Mouse (Mus musculus) embryo, embryonic 10 days (tissue): Measurements from ENCODE around the gene Flt3.

Experiments
- DNase-seq: peaks from one replicate; pipeline ENCODE4 v3.0.0-alpha.2; 2015; ENCODE audit warnings: low spot score

Gene Flt3

DNA sequence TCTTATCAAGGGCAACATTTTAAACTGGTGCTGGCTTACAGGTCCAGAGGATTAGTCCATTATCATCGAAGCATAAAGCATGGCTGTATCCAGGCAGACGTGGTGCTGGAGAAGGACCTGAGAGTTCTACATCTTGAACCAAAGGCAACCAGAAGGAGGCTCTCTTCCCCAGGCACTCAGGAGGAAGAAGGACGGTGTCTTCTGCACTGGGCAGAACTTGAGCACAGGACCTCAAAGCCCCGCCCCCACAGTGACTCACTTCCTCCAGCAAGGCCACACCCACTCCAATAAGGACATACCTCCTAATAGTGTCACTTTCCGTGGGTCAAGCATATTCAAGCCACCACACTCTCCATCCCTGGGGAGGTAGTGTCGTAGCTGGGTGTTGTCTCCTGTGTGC, 10.3 kb upstream of the Flt3 start:
- DNase-seq: no peak

DNA sequence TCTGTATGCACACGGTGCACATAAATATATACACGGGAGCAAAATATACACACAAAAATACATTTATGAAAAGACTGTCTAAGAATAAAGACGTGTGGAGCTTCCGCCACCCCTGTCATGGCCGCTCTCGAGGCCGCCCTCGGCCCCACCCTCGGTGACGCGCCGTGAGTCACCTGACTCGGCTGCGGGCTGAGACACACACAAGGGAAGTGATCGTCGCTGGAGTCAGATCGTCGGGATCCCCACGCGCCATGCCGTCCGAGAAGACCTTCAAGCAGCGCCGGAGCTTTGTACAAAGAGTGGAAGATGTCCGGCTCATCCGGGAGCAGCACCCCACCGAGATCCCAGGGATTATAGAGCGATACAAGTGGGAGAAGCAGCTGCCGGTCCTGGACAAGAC, 8.4 kb upstream of the Flt3 start:
- DNase-seq: peak; percentile 8

DNA sequence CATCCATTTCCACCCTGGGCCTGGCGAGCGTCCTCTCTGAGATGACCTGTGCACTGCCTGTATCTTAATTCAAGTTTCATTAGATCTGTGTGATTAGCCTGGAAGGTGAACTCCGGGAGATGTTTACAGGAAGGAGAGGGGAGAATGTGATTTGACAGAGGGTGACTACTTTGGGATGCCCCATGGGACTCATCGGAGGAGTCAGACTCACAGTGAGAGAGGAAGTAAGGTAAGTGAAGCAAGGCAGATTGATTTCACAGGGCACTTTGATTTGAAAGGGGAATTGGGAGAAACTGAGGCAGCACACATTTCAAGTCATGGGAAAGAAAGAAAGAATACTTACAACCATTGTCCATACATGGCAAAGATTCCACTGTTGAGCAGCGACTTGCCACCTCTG, 5.8 kb upstream of the Flt3 start:
- DNase-seq: no peak

DNA sequence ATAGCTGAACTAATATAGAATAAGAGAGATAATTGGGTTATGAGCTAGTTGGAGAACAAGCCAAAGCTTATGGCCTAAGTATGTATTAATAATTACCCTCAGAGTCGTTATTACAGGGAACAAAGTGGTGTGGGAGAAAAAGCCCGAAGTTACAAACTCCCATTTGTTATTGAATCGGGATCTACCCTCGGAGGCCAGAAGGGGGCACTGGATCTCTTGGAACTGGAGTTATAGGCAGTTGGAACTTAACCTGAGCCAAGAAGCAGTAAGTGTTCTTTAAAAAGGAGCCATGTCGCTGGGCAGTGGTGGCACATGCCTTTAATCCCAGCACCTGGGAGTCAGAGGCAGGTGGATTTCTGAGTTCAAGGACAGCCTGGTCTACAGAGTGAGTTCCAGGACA, 2.2 kb upstream of the Flt3 start:
- DNase-seq: peak; percentile 72

DNA sequence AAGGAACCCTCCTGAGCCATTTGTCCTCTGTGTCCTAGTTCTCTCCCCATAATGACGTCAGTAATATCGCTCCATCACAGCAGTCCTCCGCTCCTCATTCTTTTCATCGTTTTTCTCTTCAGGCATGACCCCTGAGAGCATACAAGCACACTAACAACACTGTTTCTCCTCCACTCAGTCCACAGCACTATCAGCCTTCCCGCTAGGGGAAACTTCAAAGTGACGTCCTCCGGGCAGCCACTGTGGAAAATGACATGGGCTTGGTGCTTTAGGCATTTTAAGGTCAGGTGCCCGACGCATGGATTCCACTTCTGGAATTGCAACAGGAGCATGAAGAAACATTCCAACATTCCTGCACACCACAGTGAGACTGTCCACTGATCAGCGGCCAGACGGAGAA, 735 bp upstream of the Flt3 start:
- no peak for DNase-seq

DNA sequence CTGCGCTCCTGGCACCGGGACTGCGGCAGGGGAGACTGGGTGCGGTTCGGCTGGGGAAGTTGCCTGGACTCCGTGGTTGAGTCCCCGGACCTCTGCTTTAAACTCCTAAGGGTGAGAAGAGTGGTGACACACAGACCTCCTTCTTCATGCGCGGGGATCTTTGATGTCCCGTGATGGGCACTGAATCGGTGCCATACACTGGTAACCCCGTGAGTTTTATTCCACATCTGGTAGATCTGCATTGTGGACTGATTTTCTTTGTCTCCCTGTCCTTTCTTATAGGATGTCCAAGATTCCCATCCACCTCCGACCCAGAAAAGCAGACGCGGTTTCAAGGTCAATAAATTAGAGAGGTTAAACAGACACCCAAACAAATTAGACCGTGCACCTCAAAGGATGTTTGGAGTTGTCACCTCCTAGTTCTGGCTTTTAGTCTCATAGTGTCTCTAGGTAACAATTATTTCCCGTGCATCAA, 253 bp upstream of the Flt3 start:
- no peak for DNase-seq

DNA sequence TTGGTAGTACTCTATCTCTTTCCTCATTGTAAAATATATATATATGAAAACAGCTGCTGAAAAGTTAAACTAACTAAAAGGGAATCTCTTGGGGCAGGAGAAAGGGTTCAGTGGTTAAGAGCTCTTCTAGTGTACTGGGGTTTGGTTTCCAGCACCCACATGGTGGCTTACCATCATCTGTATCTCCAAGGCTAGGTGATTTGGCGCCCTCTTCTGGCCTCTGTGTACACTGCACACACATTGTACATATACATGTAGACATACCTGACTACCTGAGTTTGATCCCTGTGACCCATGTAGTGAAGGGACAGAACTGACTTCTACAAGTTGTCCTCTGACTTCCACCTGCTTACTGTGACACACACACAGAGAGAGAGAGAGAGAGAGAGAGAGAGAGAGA, 5.2 kb downstream of the Flt3 start:
- DNase-seq: no peak

DNA sequence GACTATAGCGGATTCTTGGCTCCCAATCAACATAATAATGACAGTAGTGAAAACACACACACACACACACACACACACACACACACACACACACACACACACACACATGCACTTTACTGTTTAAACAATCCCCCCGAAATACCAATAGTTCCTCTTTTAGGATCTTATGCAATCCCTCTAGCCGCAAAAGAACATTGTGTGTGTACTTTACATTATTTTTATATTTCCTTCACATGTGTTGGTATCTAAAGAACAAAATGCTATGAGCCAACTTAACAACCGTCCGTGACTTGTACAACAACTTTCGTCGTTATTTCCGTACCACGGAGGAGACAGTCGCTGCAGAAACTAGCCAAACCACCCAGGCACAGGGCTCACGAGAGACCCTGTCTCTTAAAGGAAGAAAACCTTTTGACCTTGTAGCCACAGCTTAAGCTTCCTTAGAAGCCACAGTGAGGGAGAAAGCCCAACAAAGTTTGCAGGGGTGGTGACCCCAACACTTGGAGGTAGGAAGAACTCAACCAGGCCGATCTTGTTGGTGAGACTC, 7.5 kb downstream of the Flt3 start:
- DNase-seq: no peak

DNA sequence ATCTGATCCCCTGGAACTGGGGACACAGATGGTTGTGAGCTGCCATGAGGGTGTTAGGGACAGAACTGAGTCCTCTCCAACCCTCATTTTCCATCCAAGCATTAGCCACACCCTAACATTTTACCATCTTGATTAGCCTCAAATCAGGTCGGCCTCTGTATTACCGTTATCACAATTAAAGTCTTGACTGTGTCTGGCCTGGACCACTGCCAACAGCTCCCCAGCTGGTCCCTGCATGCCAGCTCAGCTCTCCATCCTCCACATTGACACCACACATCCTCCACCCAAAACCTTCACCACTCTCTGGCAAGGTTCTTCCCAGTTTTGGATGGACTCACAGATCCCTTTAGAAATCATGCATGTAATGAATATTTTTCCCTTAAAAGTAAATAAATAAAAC, 9.5 kb downstream of the Flt3 start:
- DNase-seq: no peak

DNA sequence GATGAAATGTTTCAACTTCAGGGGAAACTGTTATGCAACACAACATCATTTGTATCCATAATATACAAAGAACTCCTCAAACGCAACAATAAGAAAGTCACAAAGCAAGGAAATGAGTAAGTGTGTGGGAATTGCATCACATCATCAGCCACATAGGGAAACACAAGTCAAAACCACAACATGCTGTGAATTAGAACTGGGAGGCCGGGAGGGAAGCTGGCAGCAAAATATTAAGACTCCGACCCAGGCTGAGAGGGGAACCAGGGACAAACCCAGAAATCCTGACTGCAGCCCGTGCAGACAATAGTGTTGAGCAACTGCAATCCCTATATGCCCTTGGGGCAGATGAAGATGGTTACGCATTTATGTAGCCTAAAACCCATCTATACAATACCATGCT, 11.2 kb downstream of the Flt3 start:
- DNase-seq: no peak

DNA sequence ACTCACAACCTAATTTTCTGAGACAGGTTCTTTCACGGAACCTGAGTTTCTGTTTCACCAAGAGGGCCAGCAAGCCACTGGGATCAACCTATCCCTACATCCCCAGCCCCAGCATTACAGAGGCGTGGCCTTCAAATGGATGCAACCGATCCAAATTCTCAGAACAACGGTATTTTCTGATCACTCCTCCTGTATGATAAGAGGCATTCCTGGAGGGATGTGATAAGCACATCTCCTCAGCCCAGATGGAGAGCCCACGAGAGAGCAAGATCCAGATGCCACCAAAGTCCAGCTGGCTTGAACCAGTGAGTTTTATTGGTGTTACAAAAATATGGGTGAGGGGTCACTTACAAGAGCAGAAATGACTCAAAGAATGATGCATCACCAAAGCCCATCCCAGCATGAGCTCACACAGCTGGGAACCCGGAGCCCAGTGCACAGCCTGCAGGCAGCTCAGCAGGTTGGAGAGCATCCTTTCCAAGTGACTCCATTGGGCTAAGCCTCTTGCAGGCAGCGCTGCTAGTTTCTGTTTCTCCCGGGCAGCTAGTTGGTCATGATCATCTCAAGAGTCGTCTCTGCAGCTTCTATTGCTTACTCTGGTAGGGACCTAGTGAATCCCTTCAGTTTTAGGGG, 11.8 kb downstream of the Flt3 start:
- no peak for DNase-seq

DNA sequence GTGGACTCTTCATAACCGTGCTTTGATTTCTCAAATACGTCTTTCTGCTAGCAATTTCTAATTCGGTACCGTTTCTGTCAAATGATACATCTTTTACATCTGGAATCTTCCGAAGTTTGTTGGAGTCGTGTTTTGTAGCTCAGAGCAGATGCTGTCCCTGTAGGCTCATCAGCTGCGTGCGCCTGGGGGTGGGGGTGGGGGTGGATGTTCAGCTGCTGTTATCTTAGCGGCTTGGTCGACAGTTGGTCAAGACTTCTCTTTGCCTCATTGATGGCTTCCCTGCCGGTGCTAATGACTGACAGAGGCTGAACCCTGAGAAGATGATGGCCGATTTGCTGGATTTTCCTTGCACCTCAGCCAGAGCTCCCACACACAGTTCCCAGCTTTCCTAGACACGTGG, 13.4 kb downstream of the Flt3 start:
- DNase-seq: no peak

DNA sequence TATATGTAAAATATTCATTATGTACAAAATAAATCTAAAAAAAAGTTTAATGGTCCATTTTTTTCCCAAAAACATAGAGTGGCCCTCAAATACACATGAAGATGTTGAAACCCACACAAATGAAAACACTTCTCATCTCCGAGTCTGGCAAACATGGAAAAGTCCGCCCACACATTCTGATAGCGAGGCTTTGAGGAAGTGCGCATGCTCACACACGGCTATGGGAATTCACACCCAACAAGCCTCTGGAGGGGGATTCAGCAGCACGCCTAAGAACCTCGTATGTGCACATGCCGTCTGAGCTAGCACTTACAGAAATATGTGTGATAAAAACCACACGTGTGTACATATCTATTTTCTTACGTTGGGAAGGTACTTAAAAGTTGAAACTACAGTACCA, 18.9 kb downstream of the Flt3 start:
- DNase-seq: no peak

DNA sequence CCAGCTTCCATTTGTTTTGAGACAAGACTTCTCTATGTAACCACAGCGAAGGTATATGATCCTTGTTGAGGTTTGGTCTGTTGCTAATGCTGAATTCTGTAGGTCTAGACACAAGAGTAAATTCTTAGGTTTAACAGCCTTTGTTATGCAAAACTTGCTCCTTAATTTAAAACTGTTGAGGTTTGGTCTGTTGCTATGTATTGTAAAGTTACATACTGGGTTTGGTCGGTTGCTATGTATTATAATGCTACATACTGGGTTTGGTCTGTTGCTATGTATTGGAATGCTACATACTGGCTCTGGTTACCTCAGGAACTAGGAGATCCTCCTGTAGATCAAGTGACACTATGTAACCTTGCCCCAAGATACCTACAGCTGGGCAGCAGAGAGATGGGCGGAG, 20.8 kb downstream of the Flt3 start:
- DNase-seq: no peak

DNA sequence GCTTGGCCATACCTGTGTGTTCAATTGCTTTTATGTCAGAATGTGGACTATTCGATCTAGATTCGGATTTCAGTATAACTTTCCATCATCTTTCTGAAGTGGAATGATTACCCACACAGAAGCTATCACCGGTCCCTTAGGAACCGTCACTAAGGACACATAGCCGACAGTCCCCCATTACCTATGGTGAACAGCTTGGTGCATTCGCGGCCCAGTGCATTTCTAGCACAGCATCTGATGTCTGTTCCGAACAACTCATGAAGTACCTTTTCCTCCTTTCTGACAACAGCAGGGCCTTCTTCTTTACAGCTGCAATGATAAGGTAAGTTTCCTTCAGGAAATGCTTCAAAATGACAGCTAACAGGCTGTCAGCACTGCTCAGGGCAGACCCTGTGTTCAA, 30.0 kb downstream of the Flt3 start:
- no peak for DNase-seq

DNA sequence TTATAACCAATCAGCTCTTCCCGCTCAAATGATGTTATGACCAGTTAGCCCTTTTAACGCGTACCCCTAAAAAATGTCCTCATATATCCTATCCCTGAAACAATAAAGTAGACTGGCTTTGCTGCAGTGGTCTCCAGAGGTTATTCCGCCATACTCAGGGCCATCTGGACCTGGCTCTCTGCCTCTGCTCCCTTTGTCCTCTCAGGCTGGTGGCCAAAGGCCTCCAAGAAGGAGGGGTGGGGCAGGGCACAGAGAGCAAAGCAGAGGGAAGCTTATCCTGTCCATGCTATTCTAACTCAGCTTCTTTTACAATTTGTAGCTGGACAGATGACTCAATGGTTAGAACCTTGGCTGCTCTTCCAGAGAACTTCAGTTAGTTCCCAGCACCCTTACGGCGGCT, 32.1 kb downstream of the Flt3 start:
- no peak for DNase-seq

DNA sequence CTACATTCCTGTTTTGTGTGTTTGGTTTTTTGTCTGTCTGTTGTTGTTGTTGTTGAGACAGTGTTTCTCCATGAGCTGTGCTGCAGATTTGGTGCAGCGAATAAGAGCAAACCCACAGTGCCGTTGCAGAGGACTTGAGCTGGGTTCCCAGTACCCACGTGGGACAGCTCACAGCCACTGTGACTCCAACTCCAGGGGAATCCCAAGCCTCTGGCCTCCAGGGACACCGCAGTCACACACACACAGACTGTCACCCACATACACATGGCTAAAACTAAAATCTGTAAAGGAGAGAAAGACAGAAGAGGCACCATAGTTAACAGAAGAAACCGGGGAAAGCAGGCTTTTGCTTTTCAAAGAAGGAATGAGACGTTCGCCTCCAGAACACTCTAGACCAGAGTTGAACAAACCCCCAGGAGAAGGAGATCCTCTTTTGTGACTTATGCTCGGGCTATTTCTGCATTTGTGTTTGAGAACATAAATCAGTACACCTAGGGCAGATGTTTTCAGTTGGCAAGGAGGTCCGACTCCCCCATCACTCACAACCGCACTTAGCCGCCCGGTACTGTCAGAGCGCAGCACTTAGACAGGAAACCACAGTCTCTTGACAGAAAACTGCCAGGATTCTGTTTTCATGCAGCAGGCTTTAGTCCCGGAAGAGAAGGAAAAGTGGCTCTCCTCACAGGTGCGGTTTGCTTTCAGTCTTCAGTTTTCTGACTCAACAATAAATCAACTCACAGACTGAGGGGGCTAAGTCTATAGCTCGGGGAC, 34.1 kb downstream of the Flt3 start:
- DNase-seq: no peak

DNA sequence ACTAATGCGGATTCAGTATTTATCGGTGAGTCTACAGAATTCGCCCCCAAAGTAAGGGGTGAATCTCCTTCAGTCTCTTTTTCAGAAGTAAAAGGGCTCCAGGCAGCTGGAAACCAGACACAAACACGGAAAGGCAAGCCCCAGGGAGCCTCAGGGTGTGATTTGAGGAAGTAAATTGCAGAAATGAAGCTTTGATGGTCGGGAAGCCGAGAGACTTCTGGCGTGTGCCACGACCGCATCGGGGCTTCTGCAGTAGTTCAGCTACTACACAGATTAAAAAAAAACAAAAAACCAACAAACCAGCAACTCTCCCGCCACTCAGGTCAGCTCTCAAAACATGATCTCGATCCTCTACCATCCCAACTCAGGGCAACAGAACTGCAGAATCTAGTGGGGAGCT, 37.2 kb downstream of the Flt3 start:
- DNase-seq: no peak

DNA sequence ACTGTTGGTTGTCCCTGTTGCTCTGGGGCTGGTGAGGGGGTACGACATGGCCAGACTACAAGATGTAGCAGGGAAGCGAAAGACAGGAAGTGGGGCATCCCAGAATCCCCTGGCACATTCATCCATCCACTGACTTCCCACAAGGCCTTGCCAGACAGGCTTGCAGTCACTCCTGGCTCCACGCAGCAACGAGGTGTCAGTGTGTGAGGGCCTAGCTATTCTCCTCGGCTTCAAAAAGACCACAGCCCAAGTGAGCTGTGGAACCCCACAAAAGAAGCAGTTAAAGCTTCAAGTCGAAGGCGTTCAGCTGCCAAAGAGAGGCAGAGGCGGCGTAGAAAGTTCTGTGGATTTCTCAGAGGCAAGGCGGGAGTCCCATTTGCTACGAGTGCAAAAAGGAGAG, 41.8 kb downstream of the Flt3 start:
- DNase-seq: no peak

DNA sequence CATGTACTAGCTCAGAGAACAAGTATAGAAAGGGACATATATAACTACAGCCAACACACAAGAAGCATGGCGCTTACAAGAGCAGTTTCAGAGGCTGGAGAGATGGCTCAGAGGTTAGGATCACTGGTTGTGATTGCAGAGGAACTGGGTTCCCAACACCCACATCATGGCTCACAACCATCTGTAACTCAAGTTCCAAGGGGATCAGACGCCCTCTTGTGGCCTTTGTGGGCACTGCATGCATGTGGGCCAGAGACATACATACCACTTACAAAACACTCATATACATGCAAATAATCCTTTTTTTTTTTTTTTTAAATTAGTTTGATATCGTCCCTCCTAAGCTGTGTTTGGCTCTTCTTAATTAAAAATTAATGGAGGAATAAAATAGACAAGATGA, 42.8 kb downstream of the Flt3 start:
- DNase-seq: peak; percentile 45

DNA sequence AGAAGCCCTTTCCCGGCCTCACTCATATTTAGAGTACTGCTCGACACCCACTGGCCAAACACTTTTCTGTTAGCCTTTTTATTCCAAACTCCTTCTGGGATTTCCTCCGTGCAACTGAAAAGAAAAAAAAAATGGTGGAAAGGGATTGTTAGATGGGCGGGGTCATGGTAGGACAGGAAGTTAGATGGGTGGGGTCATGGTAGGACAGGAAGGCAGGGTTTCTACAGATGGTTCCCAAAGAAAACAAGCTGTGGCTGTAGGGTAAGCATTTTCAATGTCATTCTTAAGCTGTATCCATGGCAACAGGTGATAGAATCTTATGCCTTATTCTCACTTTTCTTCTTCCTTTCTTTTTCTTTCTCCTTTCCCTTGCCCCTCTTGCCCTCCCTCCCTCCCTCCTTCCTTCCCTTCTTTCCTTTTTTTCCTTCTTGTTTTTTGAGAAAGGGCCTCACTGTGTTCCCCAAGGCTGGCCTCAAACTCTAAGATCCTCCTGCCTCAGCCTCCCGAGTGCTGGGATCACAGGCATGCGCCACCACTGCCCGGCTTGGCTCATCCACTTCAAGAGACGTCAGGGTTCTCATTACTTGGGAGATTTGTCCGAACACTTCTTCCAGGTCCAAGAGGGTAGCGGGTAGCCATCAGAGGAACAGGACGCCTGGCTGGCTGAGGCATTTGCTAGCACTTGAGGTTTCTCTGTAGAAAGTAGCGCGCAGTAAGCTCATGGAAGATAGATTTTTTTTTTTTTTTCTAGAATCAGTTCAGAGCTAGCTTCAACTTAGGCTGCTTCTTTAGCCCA, 43.8 kb downstream of the Flt3 start:
- DNase-seq: no peak

DNA sequence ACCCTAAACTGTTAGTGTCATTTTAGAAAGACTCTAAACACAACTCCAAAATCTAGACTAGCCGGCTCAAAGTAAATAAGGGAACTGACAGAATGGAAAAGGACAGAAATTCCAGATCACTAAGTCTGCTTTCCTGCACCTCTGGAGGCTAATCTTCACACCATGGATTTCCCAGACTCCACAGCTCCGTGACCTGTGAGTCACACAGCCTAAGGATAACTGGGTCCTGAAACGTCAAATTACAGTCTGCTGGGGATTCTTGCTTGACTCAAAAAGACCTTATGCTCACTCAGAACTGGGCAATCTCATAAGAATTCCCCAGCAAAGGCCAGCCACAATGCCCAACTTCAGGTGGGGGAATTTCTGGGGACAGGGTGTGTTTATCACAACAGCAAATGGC, 44.5 kb downstream of the Flt3 start:
- DNase-seq: no peak

DNA sequence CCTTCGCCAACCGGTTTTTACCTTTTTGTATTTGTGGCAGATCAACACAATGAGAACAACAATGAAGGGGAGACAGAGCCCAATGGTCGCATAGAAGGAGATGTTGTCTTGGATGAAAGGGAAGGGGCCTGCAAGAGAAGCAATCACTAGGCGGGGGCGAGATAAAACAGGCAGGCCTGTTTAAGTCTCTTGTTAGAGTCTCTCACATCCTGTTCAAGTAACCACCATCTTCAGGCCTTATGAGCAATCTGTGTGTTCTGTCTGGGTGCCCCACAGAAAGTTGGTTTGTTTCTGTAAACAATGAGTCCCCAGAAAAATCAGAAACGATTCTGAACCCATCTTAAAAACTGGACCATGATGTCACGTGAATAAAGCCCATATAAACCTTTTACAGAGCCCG, 45.3 kb downstream of the Flt3 start:
- DNase-seq: no peak
